Mouse (Mus musculus): Measurements from ENCODE around the gene Pthlh.

- TF ChIP-seq CTCF (IDR thresholded peaks at IDR 0.05; ENCODE audit: low read depth, low read length) (no peak), POLR2AphosphoS5 (IDR thresholded peaks at IDR 0.05; ENCODE audit: insufficient replicate concordance, low read depth, low read length) (no peak), TAL1 (conservative IDR thresholded peaks at IDR 0.05; ENCODE audit: low read depth, low read length) (no peak), GATA1 (IDR thresholded peaks at IDR 0.05; ENCODE audit: borderline replicate concordance, low read length) (no peak)
Observed at GRCm38 (mm10) chr6:147219099-147219498, 44.9 kb downstream of the Pthlh start.

Measured in G1E (cell line).